Mouse (Mus musculus) bone marrow macrophage, adult 2 months (primary cell): ENCODE measurements around the gene Palm3. TPM values are rescaled to one million over a fixed set of nuclear protein-coding genes. Genes with fewer than 3 reads are reported as not detected.

Source experiments
- H3K27ac ChIP-seq: 2 replicates; pipeline ENCODE4 v1.5.1; 2012; ENCODE audit warnings: low read depth, low read length; ENCODE audit not compliant: insufficient read depth
- H3K4me1 ChIP-seq: 2 replicates; pipeline ENCODE4 v1.6.1; 2012; ENCODE audit warnings: low read length; ENCODE audit not compliant: control insufficient read depth, insufficient read depth
- H3K4me3 ChIP-seq: 2 replicates; pipeline ENCODE4 v1.5.1; 2012; ENCODE audit warnings: mild to moderate bottlenecking, low read length, moderate library complexity; ENCODE audit not compliant: insufficient read depth
- CTCF ChIP-seq: IDR thresholded peaks from 2 replicates; pipeline ENCODE4 v1.5.1; 2012; ENCODE audit warnings: low read depth, mild to moderate bottlenecking, low read length, moderate library complexity
- POLR2A ChIP-seq: IDR thresholded peaks from 2 replicates; pipeline ENCODE4 v1.6.1; 2012; ENCODE audit warnings: mild to moderate bottlenecking, low read depth, low read length, borderline replicate concordance
- polyA plus RNA-seq: library from polyadenylated mRNA; stranded (reverse); fragments of >200 nt; gene quantifications from 2 replicates; pipeline ENCODE4 v1.2.4, GENCODE M21; 2012; ENCODE audit not compliant: missing spikeins, insufficient read depth, insufficient read length

Gene Palm3
- not detected in 2 replicates for polyA plus RNA-seq

DNA sequence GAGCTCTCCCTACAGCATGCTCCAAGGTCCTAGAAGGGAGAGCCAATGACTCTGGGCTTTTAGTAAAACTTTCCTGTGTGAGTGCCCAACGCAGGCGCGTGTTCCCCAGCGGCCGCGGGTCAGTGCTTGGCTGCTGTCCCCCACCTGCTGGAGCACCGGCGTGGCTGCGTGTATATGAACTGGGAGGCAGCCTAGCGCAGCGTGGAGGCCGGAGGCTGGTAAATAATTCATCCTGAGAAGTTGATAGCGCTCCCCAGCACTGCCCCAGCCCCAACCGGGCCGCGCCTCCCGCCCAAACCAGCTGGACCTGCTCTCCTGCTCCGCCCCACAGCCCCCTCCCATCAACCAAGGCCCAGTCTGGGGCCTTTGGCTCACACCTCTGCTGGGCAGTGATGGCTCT lies at the start of gene Palm3:
Gene Palm3 (plus strand): TSS at position 376 of the 400 bp plus-strand sequence.
- no peak for TF ChIP-seq CTCF
- TF ChIP-seq POLR2A, result no peak
- Histone ChIP-seq H3K27ac (no peak within 1 kb of the TSS), H3K4me1 (peaks cover 4% of the 10 kb centered on the region; the same call in 1 of the 2 replicates), H3K4me3 (no peak within 1 kb of the TSS)

GRCm38 (mm10) chr8:83971661-83972060 lies 49.6 kb upstream of the Palm3 start:
- no peak overlapping the region for H3K27ac ChIP-seq
- H3K4me3 ChIP-seq, result peak overlapping the region; percentile 74

DNA sequence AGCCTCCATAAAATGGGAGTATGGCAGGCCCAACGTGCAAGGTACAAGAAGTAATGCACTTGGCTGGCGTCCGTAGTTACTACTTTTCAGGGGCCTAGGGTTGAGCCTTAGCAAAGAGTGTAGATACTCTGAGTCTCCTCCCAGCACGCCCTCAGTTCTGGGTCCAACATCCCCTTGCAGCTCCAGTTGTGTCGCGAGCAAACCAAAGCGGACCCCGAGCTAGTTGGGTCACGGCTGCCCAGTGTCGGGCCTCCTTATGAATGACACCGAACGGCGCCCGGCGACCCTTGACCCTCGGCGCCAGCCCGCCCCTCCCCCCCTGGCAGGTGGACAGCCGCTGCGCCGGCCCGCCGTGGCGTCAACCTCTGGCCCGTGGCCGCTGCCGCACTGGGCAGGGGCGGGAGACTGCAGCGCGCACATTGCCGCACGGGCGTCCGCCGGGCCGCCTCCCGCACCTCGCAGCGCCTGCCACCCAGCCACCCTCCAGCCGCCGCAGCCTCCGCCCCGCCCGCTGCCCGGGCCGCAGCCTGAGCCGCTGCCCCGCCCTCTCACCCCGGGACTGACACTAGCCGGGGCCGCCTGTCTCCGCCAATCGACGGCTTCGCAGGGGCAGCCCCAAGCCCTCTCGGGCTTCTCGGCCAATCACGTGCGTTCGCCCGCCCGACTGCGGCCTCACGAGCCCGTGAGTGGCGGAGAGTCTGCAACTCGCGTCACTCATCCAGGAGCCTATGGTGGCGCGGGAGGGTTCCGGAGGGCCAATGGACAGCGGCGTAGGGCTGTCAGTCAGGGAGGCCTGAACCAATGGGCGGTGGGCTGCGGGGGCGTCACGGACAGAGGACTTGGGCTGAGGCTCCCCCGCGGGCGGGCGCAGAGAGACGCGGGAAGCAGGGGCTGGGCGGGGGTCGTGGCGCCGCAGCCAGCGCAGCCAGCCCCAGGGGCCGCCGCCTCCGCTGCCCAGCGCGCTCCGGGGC lies 48.8 kb upstream of the Palm3 start, which contains the start of gene Prkaca:
Gene Prkaca (plus strand): TSS at position 844 of the 971 bp plus-strand sequence.
- no peak for TF ChIP-seq CTCF
- TF ChIP-seq POLR2A, result no peak
- Histone ChIP-seq H3K4me3 (peak within 1 kb of the TSS; percentile 97), H3K27ac (no peak within 1 kb of the TSS; the same call in 1 of the 2 replicates), H3K4me1 (peaks cover 30% of the 10 kb centered on the region)

More at GRCm38 (mm10) chr8:83971661-83972060, 49.6 kb upstream of the Palm3 start:
- TF ChIP-seq POLR2A (no peak), CTCF (no peak)
- peaks cover 22% of the 10 kb centered on the region for H3K4me1 ChIP-seq

- Histone ChIP-seq H3K27ac (no peak overlapping the region), H3K4me1 (peaks cover 38% of the 10 kb centered on the region), H3K4me3 (peak overlapping the region; percentile 97)
- TF ChIP-seq CTCF (no peak), POLR2A (no peak)
Measured at GRCm38 (mm10) chr8:83973161-83974031, 47.9 kb upstream of the Palm3 start.

DNA sequence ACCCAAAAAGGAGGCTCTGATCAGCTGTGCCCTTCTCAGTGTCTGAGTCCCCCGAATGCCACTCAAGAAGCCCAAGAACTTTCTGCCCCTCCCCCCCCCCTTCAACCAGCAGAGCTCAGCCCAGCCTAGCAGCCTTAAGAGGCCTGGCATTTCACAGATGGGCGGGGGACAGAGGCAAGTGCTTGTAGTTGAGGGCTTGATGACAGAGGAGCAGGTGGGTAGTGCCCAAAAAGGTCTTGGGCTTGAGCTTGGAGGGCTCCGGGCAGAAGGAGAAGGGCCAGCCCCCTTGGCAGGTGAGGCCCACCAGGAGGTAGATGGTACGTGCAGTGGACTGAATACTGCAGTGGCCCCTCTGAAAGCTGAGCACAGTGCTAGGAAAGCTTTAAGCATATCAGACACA lies 46.8 kb upstream of the Palm3 start:
- TF ChIP-seq POLR2A (no peak), CTCF (no peak)
- Histone ChIP-seq H3K27ac (no peak overlapping the region), H3K4me3 (no peak overlapping the region), H3K4me1 (peaks cover 38% of the 10 kb centered on the region)

DNA sequence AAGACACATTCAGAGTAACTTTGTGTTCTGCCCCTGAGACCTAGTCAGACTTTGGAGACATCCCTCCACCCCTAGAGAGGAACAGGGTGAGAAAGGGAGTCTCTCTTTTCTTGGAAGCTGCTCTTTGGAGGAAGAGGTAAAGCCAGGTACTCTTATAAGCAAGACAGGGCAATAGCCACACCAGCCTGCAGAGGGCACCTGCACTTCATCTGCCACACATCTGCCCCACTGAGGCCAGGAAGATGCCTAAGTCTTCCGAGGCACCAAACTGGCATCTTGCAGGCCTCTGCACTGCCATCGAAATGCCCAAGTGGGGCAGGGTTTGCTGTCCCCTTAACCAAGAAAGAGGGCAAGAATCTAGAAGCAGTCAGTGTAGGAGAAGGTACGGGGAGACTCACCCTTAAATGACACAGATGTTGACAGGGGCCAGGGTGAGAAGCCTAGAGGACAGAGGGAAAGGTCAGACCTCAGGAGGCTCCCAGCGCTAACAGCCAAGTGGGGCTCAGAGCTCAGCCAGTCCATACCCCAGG lies 45.1 kb upstream of the Palm3 start:
- Histone ChIP-seq H3K27ac (no peak overlapping the region), H3K4me3 (no peak overlapping the region), H3K4me1 (peaks cover 34% of the 10 kb centered on the region)
- TF ChIP-seq POLR2A (no peak), CTCF (peak; percentile 45; the same call in 1 of the 2 replicates)

DNA sequence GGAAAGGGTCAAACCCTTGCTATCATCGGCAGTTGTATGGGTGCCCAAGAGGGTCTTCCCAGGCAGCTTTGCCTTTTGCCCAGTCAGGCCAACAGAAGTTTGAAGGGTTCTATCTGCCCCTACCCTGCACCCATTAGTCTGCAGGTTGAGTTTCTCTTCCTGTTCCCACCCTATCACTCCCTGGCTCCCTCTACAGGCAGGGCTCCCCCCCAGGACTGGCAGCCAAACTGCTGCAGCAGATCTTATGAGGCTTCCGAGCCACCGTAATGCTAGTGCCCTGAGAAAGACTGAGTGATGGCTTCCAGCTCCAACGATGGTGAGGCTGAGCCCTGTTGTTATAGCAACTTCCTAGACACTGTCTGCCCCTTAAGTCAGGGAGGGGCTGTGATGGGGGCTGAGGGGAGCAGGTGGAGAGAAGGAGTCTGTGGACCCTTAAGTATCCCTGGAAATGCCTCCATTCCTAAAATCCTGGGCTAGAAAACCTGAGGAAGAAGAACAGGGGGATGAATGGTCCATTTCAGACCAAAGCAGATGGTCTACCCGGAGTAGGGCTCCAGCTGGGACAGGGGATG lies 44.4 kb upstream of the Palm3 start:
- H3K4me1 ChIP-seq, result peaks cover 28% of the 10 kb centered on the region
- 0 out of 2 replicates have a peak overlapping the region, but pooled peaks have one; percentile 7 for H3K27ac ChIP-seq
- TF ChIP-seq POLR2A (no peak), CTCF (0 out of 2 replicates have a peak, but pooled peaks have one; percentile 36)
- H3K4me3 ChIP-seq, result no peak overlapping the region

GRCm38 (mm10) chr8:83977646-83978045 lies 43.6 kb upstream of the Palm3 start:
- Histone ChIP-seq H3K4me3 (no peak overlapping the region), H3K27ac (peak overlapping the region; percentile 39), H3K4me1 (peaks cover 26% of the 10 kb centered on the region)
- TF ChIP-seq CTCF (no peak), POLR2A (no peak)

GRCm38 (mm10) chr8:83978200-83978599 lies 43.1 kb upstream of the Palm3 start:
- H3K4me3 ChIP-seq, result no peak overlapping the region
- peaks cover 26% of the 10 kb centered on the region for H3K4me1 ChIP-seq
- peak overlapping the region; percentile 39; the same call in 1 of the 2 replicates for H3K27ac ChIP-seq
- TF ChIP-seq CTCF (no peak), POLR2A (no peak)
